In the genomic region with DNA sequence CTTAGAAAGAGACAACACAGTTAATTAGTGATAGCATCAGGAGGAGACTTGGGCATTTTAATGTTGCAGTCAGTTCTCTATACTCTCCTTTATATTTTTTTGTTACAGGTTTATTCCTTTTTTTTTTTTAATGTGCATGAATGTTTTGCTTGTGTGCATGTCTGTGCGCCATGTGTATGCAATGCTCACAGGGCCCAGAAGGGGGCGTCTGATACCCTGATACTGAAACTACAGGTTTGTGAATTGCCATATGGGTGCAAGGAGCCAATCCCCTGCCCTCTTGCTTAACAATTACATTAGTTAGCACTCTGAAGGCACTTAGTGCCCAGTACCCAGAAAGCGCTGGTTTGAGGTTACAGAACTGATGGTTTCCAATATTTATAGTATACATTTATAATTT, we compare ENCODE assay signal across 17 mouse cellular contexts.
A peak's percentile ranks its signal among the peaks of the same experiment; 100 is the strongest.
DNase-seq lines count a peak whose midpoint lies in the region; ATAC-seq and TF ChIP-seq lines count a peak whose summit lies in the region.
"Had no signal": no experiment of that assay in that cellular context is flagged by ENCODE, and none has a peak within 500 bp of the region (broad histone marks: within the 10 kb centered on the region; RNA-seq: fewer than 3 reads in every experiment).

No protein-coding gene starts in this region.

- no peaks in the 10 kb centered on the region for H3K4me1 ChIP-seq in heart, adult 2 months (ENCODE audit: control insufficient read depth, insufficient read depth, low read length)
- H3K4me1 ChIP-seq: kidney, embryonic 15.5 days had no signal

- peak; percentile 44 for TF ChIP-seq CTCF in heart, adult 2 months (IDR thresholded peaks at IDR 0.05)

- no peak overlapping the region for H3K9ac ChIP-seq in heart, adult 2 months (ENCODE audit: low read depth, low read length)
- H3K9ac ChIP-seq: kidney, embryonic 15.5 days; limb, embryonic 12.5 days; midbrain, embryonic 13.5 days had no signal

- H3K27ac ChIP-seq in heart, adult 2 months = no peak overlapping the region
- H3K27ac ChIP-seq: hindbrain, postnatal 0 days; kidney, embryonic 15.5 days; limb, embryonic 12.5 days; macrophage; midbrain, embryonic 13.5 days had no signal

- DNase-seq in heart, adult 2 months = no peak
- DNase-seq in heart, postnatal 10 days = no peak
- DNase-seq in testis, postnatal 10 days (ENCODE audit: low spot score) = peak; percentile 46
- no peak for DNase-seq in testis, postnatal 14 days (ENCODE audit: low spot score)
- DNase-seq in MEL-GATA-1-ER (ENCODE audit: extremely low read depth, low read depth) = peak; percentile 11
- DNase-seq in right cerebral cortex, adult 18-20 months = no peak
- DNase-seq: gastrocnemius, postnatal 14 days; heart, postnatal 36 days; lung, adult 18-20 months; thymus, adult 2 months had no signal

- no peaks in the 10 kb centered on the region for H3K79me2 ChIP-seq in heart, adult 2 months (replicated peaks; ENCODE audit: control insufficient read depth, insufficient read depth, low read length)

- intact Hi-C loops in heart, adult 2 months (cut with DNase I) = no loop called here
- intact Hi-C loops in heart, postnatal 10 days (cut with DNase I) = no loop called here

- H3K36me3 ChIP-seq in heart, adult 2 months (ENCODE audit: control insufficient read depth, insufficient read depth, low read length) = no peaks in the 10 kb centered on the region
- H3K36me3 ChIP-seq: kidney, embryonic 15.5 days; limb, embryonic 12.5 days; midbrain, embryonic 13.5 days had no signal

- no peak overlapping the region for H3K4me3 ChIP-seq in heart, adult 2 months
- H3K4me3 ChIP-seq: kidney, embryonic 15.5 days; limb, embryonic 12.5 days; midbrain, embryonic 13.5 days had no signal

- TF ChIP-seq POLR2A in heart, adult 2 months (IDR thresholded peaks at IDR 0.05; ENCODE audit: insufficient read depth, low read depth, low read length) = no peak

- no peaks in the 10 kb centered on the region for H3K27me3 ChIP-seq in heart, adult 2 months (ENCODE audit: control insufficient read depth, insufficient read depth, low read length)
- H3K27me3 ChIP-seq: kidney, embryonic 15.5 days; limb, embryonic 12.5 days; midbrain, embryonic 13.5 days had no signal

- no peak for TF ChIP-seq EP300 in heart, adult 2 months (IDR thresholded peaks at IDR 0.05; ENCODE audit: insufficient read depth, low read depth, low read length)

- ATAC-seq in activated CD4-positive, CD25-positive, alpha-beta regulatory T cell, adult 4 months = no peak
- ATAC-seq: forebrain, embryonic 16.5 days; hindbrain, postnatal 0 days; midbrain, embryonic 13.5 days had no signal

- WGBS in heart, adult 2 months = 88% methylated on average over 3 of the region's 3 CpGs

Comparison
In these comparisons a context has a peak if more than half of its experiments do, and no peak if none do; other contexts are left out.
1. DNase-seq: peak in testis, postnatal 10 days (single experiment) and MEL-GATA-1-ER (single experiment); none in heart, adult 2 months (0 of 2), heart, postnatal 10 days (0 of 2), testis, postnatal 14 days (single experiment) and right cerebral cortex, adult 18-20 months (single experiment).